Mouse (Mus musculus) heart, postnatal 0 days (tissue): ENCODE results near the gene Ipo9.

ENCODE experiments used
- CTCF ChIP-seq: IDR thresholded peaks from 2 replicates; pipeline ENCODE4 v1.5.1; 2016; ENCODE audit warnings: antibody characterized with exemption, control low read depth, low read depth
- EP300 ChIP-seq: IDR thresholded peaks from 2 replicates; pipeline ENCODE4 v1.6.1; 2016; ENCODE audit warnings: antibody characterized with exemption, low read depth

DNA sequence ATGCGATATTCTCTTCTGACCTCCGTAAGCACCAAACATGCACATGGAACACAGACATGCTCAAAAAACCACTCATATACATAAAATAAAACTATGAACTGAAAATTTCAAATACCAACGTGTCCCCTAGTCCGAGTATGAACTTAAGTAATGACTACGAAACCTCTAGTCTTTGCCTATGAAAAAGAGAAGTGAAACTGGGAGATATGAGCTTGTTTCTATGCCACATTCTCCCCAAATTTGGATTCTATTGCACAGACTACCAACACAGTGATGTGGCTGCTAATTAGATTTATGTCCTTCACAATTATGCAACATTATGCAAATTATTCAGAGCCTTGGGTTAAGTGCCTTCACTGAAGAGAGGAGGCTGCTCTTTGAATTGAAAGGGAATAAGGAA is 30.8 kb downstream of the Ipo9 start:
- TF ChIP-seq CTCF (no peak), EP300 (no peak)
